ENCODE assay signal across 18 mouse cellular contexts in the genomic region with DNA sequence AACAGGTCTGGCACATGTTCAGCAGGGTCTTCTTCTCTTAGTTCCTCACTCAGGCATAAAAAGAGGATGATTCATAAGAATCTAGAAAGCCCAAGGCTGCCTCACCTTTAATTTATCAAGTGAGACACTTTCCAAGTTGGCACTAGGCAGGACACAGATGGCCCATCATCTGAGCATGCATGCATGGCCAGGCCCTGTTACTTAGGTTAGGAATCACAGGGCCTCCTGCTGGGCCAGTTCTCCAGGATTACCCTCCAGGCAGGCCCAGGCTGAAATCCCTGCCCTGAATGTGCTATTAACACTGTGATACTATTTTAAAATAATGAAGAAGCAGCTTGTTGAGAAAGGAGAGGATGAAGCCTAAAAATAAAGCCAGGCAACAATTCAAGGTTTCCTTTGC.
A peak's percentile ranks its signal among the peaks of the same experiment; 100 is the strongest.
DNase-seq lines count a peak whose midpoint lies in the region; ATAC-seq lines count a peak whose summit lies in the region.
"Had no signal": no experiment of that assay in that cellular context is flagged by ENCODE, and none has a peak within 500 bp of the region (broad histone marks: within the 10 kb centered on the region; RNA-seq: fewer than 3 reads in every experiment).

No protein-coding gene starts in this region.

- ATAC-seq in megakaryocyte-erythroid progenitor cell, adult 5-6 weeks (replicated peaks; ENCODE audit: low FRiP score, low TSS enrichment, poor library complexity, severe bottlenecking), result no peak
- no peak for ATAC-seq in activated CD4-positive, CD25-positive, alpha-beta regulatory T cell, adult 4 months
- ATAC-seq: forebrain, embryonic 15.5 days; inflammation-experienced regulatory T-cells, adult 6 months; midbrain, embryonic 13.5 days; Patski had no signal

- intact Hi-C loops in left cerebral cortex, postnatal 4 days (cut with DNase I), result no loop called here

- DNase-seq in left cerebral cortex, postnatal 4 days, result peak; percentile 93
- DNase-seq in left cerebral cortex, adult 18-20 months (ENCODE audit: low spot score in 2 of 2), result no peak
- DNase-seq in cerebellum, adult 18-20 months, result peak; percentile 91 to 94
- peak; percentile 95 to 96 for DNase-seq in cerebellum, postnatal 14 days
- DNase-seq in heart, adult 18-20 months, result no peak
- DNase-seq: adrenal gland, adult 2 months; gastrocnemius, postnatal 10 days; heart, adult 11 months; heart, postnatal 10 days; kidney, adult 18-20 months; layer of hippocampus, adult 9-11 months; lung, embryonic 14.5 days had no signal

Comparison
In these comparisons a context has a peak if more than half of its experiments do, and no peak if none do; other contexts are left out.
1. DNase-seq: peak in left cerebral cortex, postnatal 4 days (single experiment), cerebellum, adult 18-20 months (2 of 2) and cerebellum, postnatal 14 days (2 of 2); none in left cerebral cortex, adult 18-20 months (0 of 2) and heart, adult 18-20 months (0 of 2).